12 mouse cellular contexts compared by ENCODE assay signal in the genomic region with DNA sequence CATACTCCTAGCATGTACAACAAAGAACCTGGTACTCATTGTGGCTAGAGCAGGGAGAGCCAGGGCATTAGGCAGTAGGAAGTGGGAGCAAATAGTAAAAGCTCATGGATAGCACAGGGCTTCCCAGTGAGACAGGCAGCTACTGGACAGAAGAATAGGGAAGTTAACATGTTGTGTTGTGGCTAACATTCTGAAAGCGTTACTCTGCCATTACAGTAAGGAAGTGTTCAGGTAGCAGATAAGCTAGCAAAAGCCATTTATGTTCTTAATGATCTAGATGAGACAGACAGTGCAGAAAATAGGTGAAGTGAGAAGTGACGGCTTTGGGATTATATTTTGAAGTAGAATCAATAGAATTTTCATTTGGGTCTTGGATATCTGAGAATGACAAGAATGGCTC.
DNase-seq lines count a peak whose midpoint lies in the region; ATAC-seq lines count a peak whose summit lies in the region.
"Had no signal": no experiment of that assay in that cellular context is flagged by ENCODE, and none has a peak within 500 bp of the region (broad histone marks: within the 10 kb centered on the region; RNA-seq: fewer than 3 reads in every experiment).

No protein-coding gene starts in this region.

- H3K4me1 ChIP-seq in heart, embryonic 13.5 days = peaks cover 80% of the 10 kb centered on the region
- peaks cover 15% of the 10 kb centered on the region for H3K4me1 ChIP-seq in midbrain, embryonic 16.5 days (ENCODE audit: control insufficient read depth, insufficient read depth, low read length)

- intact Hi-C loops in heart, postnatal 25 days (cut with DNase I) = no loop called here

- no peak for ATAC-seq in heart, embryonic 13.5 days (ENCODE audit: extremely low read depth, insufficient number of reproducible peaks, low FRiP score, low TSS enrichment)
- peak; percentile 70 to 74 for ATAC-seq in hematopoietic stem cell, adult 5-6 weeks (replicated peaks in 1 of 2; ENCODE audit: insufficient read depth in 1 of 2, low FRiP score in 2 of 2, low TSS enrichment in 1 of 2, low read depth in 1 of 2, poor library complexity in 2 of 2, severe bottlenecking in 2 of 2)
- ATAC-seq in midbrain, embryonic 16.5 days = no peak

- no peaks in the 10 kb centered on the region for H3K27me3 ChIP-seq in heart, embryonic 13.5 days (replicated peaks)
- H3K27me3 ChIP-seq in midbrain, embryonic 16.5 days (ENCODE audit: control insufficient read depth, insufficient read depth, low read depth, low read length) = no peaks in the 10 kb centered on the region
- H3K27me3 ChIP-seq: CH12.LX had no signal

- peak overlapping the region; percentile 64 for H3K9ac ChIP-seq in heart, embryonic 13.5 days
- H3K9ac ChIP-seq in midbrain, embryonic 16.5 days (ENCODE audit: low read depth, low read length) = no peak overlapping the region

- WGBS in heart, embryonic 13.5 days = 52% methylated on average over 2 of the region's 2 CpGs
- 79% methylated on average over 2 of the region's 2 CpGs for WGBS in midbrain, embryonic 16.5 days

- no peak overlapping the region for H3K4me3 ChIP-seq in heart, embryonic 13.5 days
- no peak overlapping the region for H3K4me3 ChIP-seq in midbrain, embryonic 16.5 days (ENCODE audit: low read depth, low read length)

- H3K27ac ChIP-seq in heart, embryonic 13.5 days (replicated peaks) = peak overlapping the region; percentile 99
- peak overlapping the region; percentile 72; the same call in 1 of the 2 replicates for H3K27ac ChIP-seq in midbrain, embryonic 16.5 days (ENCODE audit: low read length)

- H3K9me3 ChIP-seq in heart, embryonic 13.5 days = no peaks in the 10 kb centered on the region
- no peaks in the 10 kb centered on the region for H3K9me3 ChIP-seq in midbrain, embryonic 16.5 days (replicated peaks; ENCODE audit: control insufficient read depth, low read length, poor library complexity, severe bottlenecking)

- peak overlapping the region; percentile 30 for H3K4me2 ChIP-seq in heart, embryonic 13.5 days
- H3K4me2 ChIP-seq in midbrain, embryonic 16.5 days (ENCODE audit: low read length) = no peak overlapping the region

- peaks cover 5% of the 10 kb centered on the region; the same call in 1 of the 2 replicates for H3K36me3 ChIP-seq in heart, embryonic 13.5 days
- no peaks in the 10 kb centered on the region for H3K36me3 ChIP-seq in midbrain, embryonic 16.5 days (ENCODE audit: control insufficient read depth, insufficient read depth, low read length)

- DNase-seq in heart, postnatal 25 days (ENCODE audit: low spot score) = no peak
- peak; percentile 84 for DNase-seq in MEL-GATA-1-ER (ENCODE audit: extremely low read depth, low read depth)
- no peak for DNase-seq in thymus, adult 18-20 months
- no peak for DNase-seq in thymus, postnatal 14 days
- no peak for DNase-seq in frontal cortex, postnatal 25 days (ENCODE audit: low spot score in 2 of 2)
- DNase-seq: adrenal gland, adult 8-10 months; cerebellum, postnatal 36 days; lung, postnatal 14 days had no signal

Comparison
In these comparisons a context has a peak if more than half of its experiments do, and no peak if none do; other contexts are left out.
1. ATAC-seq: peak in hematopoietic stem cell, adult 5-6 weeks (2 of 2); none in heart, embryonic 13.5 days (single experiment) and midbrain, embryonic 16.5 days (single experiment).